Mouse (Mus musculus) erythroblast, adult 5-6 weeks (primary cell): ENCODE measurements around the gene Ccdc160. TPM values are rescaled to one million over a fixed set of nuclear protein-coding genes. Genes with fewer than 3 reads are reported as not detected.

ENCODE experiments used
- ATAC-seq: replicated peaks from 2 replicates; pipeline ENCODE4 v1.8.0; 2016; ENCODE audit warnings: moderate number of reproducible peaks, mild to moderate bottlenecking, moderate TSS enrichment, inconsistent platforms; ENCODE audit not compliant: poor library complexity, low FRiP score, severe bottlenecking
- total RNA-seq, 2 experiments: library from RNA; stranded (forward) in 1 of 2; stranded (reverse) in 1 of 2; fragments of 150-400 nt in 1 of 2; fragments of 200-764, 138-1000 nt in 1 of 2; gene quantifications; 2 replicates each; pipeline versions ENCODE4 v1.2.3 to v1.2.4; 2015 to 2017; ENCODE audit warnings: low replicate concordance in 2 of 2

The Ccdc160 gene
- total RNA-seq (2015; ENCODE audit: low replicate concordance) (not detected in 2 replicates), total RNA-seq (2017; ENCODE audit: low replicate concordance) (not detected in 2 replicates)

DNA sequence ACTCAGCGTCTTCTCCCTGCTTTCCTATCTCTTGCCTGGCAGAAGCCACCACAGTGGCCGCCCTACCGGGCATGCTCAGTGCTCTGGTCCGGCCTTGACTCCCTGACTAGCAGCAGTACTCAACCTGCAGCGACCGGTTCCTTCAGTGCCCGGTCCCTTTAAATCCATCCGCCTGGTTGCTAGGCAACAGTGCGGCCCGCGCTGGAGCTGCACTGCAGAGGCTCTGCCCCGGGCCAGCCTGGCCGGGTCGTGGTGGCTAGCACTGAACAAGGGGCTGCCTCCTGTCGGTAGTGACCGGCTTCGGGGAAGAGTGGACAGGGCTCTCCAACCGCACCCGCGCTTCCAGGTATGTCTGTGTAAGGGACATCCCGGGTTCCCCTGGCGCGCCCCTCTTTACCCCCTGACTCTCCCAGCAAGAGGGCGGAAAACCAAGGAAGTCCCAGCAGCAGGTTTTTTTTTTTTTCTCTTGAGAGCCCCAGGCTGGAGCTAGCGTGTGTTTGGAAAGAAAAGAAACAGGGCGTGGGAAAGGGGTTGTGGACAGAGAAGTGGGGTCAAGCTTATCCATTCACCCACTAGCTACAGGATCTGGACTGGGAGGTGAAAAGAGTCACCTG, at the start of gene Ccdc160:
TSS of gene Ccdc160 (plus strand) at position 221 of the 614 bp plus-strand sequence.
- no peak for ATAC-seq

DNA sequence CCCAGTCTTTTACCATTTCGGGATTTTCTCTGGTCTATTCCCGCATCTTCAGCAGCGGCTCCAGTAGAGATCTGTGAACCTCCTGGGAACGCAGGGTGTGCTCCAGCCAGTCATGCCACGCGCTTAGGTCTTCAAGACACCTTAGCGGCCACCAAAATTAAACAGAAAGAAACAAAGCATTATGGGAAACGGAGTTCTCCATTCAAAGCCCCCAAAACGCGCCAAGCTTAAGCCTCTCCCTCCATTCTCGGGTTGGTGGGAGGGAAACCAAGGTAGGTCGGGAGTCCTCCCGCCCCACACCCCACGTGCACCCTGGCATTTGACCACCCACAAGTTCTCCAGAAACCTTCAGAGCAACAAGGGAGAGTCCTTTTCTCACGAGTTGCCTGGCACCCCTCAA, 47.2 kb upstream of the Ccdc160 start:
- no peak for ATAC-seq

DNA sequence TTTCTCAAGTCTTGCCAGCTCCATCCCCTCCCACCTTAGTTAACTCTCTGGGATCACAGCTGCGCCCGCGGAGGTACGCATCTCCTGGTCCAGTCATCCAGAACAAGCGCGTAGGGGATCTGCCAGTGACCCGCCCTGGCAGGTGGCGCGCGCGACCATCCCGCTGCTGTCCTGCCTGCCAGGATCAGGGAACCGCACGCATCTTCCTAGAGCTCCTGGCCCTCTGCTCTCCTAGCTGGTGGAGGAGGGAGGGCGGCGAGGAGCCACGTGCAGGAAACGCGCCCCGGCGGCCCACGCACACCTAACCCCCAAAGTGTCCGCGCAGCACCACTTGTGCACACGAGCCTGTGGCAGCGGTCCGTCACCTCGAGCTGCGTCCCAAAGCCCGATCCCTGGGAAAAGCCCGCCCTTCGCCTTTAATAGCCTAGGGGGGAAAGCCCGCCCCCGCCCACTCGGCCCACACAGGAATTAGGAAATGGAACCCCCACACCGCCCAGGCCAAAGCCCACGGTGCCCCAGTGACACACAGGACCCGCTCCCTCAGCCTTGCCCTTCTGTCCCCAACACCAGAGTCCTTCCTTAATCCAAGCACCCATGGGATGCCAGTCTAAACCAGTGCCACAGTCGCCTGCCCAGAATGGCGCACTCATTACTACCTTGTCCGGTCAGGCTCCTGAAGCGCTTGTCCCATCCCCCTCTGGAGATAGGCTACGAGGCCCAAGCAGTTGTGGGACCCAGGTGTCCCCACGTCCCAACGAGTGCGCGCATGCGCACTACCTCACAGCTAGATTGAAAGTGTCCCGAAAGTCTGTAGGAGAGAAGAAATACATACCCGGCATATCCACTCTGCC, 46.6 kb upstream of the Ccdc160 start:
- ATAC-seq: no peak

DNA sequence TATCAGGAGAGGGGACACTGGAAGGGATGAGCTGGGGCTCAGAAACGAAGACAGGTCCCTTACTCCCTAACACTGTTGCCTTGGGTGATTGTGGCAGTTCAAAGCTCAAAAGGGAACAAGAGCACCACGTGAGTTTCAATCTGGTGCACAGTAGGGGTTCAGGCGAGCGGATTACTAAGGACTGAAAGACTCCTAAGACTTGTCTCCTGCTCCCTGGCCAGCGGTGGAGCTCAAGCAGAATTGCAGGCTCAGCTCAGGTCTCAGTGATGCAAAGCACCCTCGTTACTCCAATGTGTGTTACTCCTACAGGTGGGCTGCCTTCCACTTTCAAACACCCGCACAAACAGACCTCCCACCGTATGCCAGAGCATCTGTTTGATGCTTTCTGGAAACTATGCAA, 45.5 kb upstream of the Ccdc160 start:
- ATAC-seq: no peak

DNA sequence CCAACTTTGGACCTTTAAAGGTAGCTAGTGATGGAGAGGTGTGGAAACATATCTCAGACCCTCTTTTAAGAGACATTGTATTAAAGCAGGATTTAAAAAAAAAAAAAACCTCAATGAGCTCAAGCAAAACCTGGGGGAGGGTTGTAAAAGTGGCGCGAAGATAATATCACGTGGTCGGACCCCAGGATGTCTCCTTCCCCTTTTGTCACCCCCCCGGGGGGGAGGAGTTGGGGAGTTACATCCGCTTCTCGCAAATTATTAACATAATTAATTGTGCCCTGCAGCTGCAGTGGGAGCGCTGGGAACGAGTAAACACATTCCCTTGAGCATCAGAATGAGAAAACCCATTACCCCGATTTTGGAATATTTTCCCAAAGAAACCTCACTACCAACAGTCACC, 45.1 kb upstream of the Ccdc160 start:
- no peak for ATAC-seq

DNA sequence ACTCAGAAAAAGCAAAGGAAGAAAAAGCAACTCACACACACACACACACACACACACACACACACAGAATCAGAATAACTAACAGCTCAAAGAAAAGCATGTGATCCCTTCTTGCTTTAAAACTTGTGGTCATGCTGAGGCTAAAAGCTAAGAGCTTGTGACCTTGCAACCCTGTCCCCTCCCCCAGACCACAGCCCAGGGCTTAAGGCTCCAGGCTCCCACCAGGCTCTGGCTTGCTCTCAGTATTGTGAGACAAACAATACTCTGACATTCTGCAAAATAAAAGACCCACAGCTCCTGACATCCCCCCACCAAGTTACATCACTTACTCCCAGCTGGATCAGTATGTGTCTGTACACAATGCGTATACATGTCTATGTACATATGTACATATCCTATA, 44.2 kb upstream of the Ccdc160 start:
- ATAC-seq: no peak

DNA sequence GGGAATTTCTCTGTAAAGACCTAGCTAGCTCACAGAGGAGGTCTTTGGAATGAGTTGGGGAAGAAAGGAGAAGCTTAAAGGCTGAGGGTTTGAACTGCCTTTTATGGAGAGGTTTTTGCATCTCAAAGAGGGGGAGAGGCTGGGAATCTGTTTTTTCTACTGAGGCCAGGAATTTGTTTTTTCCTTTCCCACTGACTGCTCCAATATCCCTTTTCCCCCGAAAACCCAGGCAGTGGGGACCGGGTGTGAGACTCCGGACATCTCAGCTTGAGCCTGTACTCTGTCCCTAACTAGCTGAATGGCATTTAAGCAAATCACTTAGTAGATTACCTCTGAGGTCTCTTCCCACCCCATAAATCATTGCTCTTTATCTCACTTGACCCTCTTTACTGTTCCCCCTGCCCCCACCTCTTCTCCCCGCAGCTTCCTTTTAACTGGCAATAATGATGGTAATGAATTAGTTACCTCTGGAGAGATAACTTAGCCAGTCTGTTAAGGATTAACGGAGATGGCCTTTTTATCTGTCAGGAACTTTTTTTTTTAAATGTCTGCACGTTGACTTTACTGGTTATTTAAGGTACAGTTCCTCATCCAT, 37.4 kb upstream of the Ccdc160 start:
- ATAC-seq: no peak

DNA sequence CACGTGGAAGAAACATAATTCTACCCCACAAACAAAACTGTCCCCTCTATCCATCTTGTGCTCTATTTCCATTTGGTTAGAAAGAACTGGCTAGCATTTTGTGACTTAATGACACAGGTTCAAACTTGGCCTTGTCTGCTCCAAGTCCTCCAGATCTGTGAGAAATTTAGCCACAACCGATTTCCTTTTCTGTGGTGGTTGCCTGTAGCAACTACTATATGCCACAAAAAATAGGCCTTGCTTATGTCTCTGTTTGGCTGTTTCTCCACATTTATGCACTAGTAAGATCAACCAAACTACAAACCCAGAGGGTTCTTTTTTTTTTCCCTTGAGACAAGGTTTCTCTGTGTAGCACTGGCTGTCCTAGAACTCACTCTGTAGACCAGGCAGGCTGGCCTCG, 33.8 kb upstream of the Ccdc160 start:
- ATAC-seq: no peak

DNA sequence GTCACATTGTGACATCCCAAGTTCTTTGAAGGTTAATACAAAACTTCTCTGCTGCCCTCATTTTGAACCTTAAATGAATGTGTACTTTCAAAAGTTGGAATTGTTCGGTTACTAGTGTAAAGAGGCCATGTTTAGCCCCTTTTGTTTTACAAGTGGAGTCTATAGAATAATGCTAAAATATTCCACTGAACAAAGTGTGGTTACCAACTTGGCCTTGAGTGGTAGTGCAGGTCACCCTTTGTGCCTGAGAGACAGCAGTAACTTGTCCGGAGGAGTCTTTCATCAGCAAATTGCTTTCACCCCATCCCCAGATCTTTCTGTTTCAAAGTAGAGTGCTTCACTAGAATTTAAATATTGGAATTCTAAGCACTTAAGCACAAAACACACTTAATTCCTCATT, 31.8 kb upstream of the Ccdc160 start:
- no peak for ATAC-seq

DNA sequence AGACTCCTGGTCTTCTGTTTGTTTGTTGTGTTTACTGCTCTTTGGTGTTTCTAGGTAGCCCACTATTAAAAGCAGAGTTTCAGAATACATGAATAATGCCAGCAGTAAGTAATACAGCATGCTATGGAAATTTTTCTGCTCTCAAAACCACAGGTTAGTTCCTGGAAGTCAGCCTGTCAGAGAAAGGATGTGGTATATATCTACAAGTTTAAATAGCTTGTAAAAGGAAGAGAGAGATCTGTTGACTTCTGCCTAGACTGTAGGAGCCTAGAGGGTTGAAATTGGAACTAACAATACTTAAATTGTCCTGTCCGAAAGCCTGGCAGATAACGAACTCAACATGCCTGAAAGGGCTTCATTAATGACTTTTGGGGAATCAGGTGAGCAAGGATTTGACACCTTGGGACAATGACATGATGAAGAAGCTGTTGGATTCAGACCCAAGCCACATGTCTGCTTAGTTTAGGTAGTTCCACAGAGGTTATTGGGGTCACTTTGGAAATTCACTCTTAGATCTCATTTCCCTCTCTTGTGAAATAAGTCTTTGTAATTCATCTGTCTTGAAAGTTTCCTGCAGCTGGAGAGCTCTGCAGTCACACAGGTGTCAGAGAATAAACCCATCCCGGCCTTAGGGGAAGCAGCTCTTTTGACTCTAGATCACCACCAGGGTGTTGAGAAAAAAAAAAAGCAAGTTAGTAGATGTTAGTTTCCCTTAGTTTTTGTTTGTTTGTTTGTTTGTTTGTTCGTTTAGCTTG, 30.6 kb upstream of the Ccdc160 start:
- no peak for ATAC-seq

DNA sequence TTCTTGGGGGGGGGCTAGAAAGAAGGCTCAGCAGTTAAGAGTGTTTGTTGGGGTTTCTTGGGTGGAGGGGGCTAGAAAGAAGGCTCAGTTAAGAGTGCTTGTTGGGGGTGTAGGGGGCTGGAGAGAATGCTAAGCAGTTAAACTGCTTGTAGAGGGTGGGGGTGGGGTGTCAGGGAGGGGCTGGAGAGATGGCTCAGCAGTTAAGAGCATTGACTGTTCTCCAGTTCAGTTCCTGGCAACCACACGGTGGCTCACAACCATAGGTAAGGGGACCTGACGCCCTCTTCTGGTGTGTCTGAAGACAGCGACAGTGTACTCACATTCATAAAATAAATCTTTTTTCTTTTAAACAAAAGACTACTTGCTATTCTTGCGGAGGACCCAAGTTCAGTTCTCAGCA, 28.8 kb upstream of the Ccdc160 start:
- no peak for ATAC-seq

DNA sequence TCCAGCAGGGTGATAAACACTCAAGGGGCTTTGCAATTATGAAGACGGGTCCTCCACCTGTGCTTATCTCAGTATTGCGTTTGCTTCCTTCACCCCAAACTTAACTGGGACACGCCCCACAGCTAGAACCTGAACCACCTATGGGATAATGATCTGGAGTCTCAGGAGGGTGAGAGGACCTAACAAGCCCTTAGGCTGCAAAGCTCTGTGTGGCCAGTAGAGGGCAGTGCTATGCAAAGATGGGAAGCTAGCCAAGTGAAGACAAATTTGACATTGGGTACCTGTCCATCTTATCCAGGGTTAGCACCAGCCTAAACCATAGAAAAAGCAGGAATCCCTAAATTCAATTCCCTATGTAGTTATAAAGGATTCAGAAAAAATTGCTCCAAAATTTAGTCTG, 15.0 kb upstream of the Ccdc160 start:
- no peak for ATAC-seq

DNA sequence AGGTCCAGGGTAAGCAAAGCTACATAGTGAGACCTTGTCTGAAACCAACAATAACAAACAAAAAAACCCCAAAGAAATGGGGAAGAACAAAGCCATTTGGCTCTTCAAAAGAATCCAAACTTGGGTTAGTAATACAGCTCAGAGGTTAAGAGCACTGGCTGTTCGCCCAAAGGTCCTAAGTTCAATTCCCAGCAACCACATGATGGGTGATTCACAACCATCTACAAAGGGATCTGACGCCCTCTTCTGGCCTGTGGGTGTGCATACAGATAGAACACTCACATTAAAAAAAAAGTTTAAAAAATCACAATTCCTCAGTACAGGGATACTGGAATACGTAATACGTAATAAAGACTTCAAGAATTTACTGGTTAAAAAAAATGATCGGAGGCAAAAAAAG, 13.3 kb upstream of the Ccdc160 start:
- ATAC-seq: no peak

DNA sequence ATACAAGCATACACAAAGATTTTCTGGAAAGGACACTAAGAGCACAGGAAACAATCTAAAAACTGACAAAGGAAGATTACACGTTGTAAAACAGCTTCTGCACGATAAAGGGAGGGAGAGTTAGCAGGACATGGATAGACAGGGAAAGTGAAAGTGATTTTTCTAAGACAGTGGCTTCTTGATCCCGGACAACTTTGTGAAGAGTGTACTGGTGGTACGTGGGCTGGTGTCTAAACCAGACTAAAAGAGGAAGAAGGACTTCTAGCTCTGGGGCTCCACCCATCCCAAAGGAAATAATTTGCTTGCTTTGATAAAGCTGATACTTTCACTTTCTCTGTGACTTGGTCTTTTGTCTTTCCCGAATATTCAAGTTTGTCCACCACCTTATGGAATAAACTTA, 7.1 kb upstream of the Ccdc160 start:
- no peak for ATAC-seq

DNA sequence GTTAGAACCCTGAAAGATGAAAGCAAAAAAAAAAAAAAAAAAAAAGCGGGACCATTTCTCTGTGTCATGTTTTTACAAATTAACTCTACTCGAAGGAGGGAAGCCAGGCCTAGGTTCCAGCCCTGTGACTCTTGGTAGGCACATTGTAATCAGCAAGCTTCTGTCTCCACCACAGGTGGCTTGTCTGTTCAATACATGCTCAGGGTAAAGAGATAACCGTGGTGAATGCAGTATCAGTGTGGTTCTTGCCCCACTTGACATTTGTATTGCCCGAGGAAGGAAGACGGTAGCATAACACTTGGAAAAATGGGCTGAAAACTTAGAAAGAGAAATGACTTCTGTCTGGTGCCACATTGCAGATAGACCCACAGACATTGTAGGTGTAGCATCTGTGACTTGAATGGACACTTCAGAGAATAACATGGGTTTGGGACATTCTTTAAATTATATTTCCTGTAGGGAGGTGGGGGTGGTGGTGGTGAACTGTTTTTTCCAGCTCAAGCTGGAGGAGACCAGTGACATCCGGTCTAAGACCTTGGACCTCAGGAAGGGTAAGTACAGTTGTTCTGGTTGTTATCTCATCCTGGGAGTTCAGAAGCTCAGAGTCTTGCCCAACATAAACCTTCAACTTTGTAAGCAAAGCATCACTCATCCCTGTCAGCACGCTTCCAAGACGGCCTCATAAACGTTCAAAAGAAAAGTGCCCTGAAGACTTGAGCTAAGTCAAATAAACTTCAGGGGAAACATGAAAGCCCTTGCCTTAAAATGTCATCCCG, 1.1 kb downstream of the Ccdc160 start:
- no peak for ATAC-seq

DNA sequence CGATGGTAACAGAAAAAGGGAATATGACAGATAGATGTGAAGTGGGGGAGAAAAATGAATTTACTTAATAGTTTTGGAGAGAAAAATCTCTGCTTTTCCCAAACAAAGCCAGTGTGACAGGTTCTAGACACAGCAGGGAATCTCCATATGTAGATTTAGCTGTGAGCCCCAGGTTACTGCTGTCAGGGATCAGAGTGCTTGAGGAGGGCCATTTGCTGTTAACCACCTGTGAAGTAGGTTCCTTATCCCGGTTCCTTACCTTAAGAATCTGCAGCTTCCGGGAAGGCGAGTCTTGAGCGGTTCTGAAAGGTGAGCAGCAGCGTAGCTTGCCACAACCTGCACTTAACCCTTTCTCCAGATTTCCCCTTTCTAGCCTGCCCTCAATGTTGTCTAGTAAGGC, 1.9 kb downstream of the Ccdc160 start:
- ATAC-seq: no peak

DNA sequence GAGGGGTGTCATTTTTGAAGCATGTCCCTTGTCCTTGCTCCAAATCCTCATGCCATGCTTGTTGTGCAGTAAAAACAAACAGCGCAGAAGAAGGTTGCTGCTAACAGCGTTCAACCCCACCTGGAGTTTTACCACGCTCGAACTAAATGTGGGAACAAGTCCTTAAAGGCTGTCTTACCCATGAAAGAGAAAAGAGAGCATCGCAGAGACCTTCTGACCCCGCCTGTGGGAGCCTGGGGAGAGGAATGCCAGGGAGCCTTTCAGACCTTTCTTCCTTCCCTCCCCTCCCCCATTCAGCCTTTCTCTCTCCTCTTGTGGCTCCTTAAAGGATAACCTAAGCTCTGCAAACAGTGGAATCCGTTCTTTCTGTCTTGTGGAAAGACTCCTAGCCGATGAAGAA, 4.8 kb downstream of the Ccdc160 start:
- no peak for ATAC-seq

DNA sequence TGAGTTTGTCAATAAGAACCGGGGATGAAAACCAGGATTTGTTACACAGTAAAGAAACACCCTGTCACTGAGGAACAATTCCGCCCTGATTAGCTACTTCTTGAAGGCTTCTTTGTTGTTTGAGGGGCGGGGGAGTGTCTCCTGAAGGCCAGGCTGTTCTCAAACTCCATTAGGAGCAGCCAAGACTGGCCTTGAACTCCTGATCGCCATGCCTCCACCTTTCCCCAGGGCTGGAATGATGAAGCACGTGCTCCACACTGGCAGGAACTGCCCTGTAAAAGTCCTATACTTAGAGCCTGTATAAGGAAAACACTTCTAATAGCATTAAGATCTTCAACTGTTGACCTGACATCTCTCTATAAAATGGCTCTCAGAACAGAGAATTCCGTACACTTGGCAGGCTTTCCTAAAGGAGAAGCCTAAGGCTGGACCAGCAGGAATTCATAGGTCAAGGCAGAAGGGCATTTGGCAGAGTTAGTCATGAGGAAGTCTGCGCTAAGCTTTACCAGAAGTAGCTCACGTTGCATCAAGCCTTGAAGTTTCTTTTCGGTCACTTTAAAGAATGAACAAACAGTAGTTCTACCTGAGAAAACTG, 6.1 kb downstream of the Ccdc160 start:
- no peak for ATAC-seq

DNA sequence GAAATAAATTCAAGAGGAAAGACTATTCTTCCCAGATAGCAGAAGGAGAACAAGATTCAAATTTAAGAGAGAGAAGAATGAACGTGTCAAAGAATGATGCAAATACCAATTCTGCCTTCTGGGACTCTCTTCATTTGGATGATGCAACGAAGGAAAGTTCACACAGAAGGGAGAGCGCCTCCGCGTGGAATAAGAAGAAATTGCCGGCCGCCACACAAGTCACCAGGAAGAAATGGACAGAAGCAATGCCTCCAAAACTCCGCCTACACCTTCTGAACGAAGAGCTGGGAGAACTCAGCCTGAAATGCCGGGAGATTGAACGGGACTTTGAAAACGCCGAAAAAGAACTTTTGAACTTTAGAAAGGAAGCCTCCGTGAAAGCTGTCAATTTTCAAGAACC, 7.3 kb downstream of the Ccdc160 start:
- no peak for ATAC-seq
